Mouse (Mus musculus) hindbrain, embryonic 11.5 days (tissue): ENCODE measurements around the gene Gabra6. TPM values are rescaled to one million over a fixed set of nuclear protein-coding genes. Genes with fewer than 3 reads are reported as not detected.

Experiments used
- ATAC-seq: fragments of 200-750 bp; cut with Nextera tagmentation; 2 replicates; pipeline ENCODE4 v1.8.0; 2017; ENCODE audit warnings: mild to moderate bottlenecking, moderate TSS enrichment, moderate library complexity; ENCODE audit not compliant: low FRiP score
- DNase-seq: peaks from one replicate; pipeline ENCODE4 v3.0.0-alpha.2; 2015; ENCODE audit warnings: low spot score
- H3K27ac ChIP-seq: fragments of 300-500 bp; sonication (generic); 2 replicates; pipeline ENCODE4 v1.5.1; 2014; ENCODE audit warnings: mild to moderate bottlenecking, low read depth, low read length
- H3K27me3 ChIP-seq: fragments of 300-500 bp; sonication (generic); 2 replicates; pipeline ENCODE4 v1.6.1; 2014; ENCODE audit warnings: mild to moderate bottlenecking, low read length, moderate library complexity, mixed read lengths; ENCODE audit not compliant: control insufficient read depth, insufficient read depth
- H3K36me3 ChIP-seq: fragments of 300-500 bp; sonication (generic); 2 replicates; pipeline ENCODE4 v1.6.1; 2014; ENCODE audit warnings: mild to moderate bottlenecking, low read length, moderate library complexity, mixed read lengths; ENCODE audit not compliant: control insufficient read depth, insufficient read depth
- H3K4me1 ChIP-seq: fragments of 300-500 bp; sonication (generic); replicated peaks from 2 replicates; pipeline ENCODE4 v1.6.1; 2014; ENCODE audit warnings: low read length, mixed read lengths; ENCODE audit not compliant: control insufficient read depth, insufficient read depth
- H3K4me2 ChIP-seq: fragments of 300-500 bp; sonication (generic); replicated peaks from 2 replicates; pipeline ENCODE4 v1.6.1; 2014; ENCODE audit warnings: mild to moderate bottlenecking, low read depth, low read length
- H3K4me3 ChIP-seq: fragments of 300-500 bp; sonication (generic); 2 replicates; pipeline ENCODE4 v1.5.1; 2014; ENCODE audit warnings: low read depth, low read length
- H3K9ac ChIP-seq: fragments of 300-500 bp; sonication (generic); 2 replicates; pipeline ENCODE4 v1.6.1; 2014; ENCODE audit warnings: low read depth, low read length
- H3K9me3 ChIP-seq: fragments of 300-500 bp; sonication (generic); 2 replicates; pipeline ENCODE4 v1.6.1; 2016; ENCODE audit warnings: low read length; ENCODE audit not compliant: control insufficient read depth
- WGBS: fragments of 180-500 bp; shearing (Covaris S2); extraction: QIAGEN DNeasy Blood & Tissue Kit; methylation state at CpG from one replicate; pipeline ENCODE4 v1.1.7; 2014; 5-methylcytosine and 5-hydroxymethylcytosine counted together
- polyA plus RNA-seq: library from polyadenylated mRNA; unstranded; fragments of >200 nt; fragmentation: Nextera tagmentation; extraction: Ambion mirVana; gene quantifications from 2 replicates; pipeline ENCODE4 v1.2.1, GENCODE M21; 2014

The Gabra6 gene
- polyA plus RNA-seq, 1 experiment from 2014 or later = not detected

DNA sequence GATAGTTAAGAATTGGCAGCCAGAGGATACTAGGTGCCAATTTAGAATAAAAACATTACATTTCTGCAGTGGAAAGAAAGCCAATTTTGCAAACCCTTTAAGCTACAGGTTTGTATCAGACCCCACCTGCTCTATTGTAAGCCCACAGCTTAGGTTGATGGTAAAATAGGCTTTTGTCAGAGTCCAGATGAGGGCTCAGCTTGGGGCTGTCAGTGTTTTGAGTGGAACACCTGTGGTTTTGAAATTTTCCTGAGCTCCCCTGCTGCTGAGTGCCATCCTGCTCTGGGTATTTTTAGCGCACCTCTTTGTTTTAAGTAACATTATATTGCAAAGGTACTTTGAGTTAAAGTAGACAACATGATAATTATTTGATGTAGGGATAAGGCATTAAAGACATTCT, 10.0 kb downstream of the Gabra6 start:
- Histone ChIP-seq H3K9ac (no peak overlapping the region), H3K4me1 (0 out of 2 replicates have a peak, but pooled peaks cover 3% of the 10 kb centered on the region), H3K4me3 (no peak overlapping the region), H3K9me3 (no peaks in the 10 kb centered on the region), H3K27ac (no peak overlapping the region), H3K27me3 (no peaks in the 10 kb centered on the region), H3K36me3 (no peaks in the 10 kb centered on the region), H3K4me2 (no peak overlapping the region)
- WGBS = 55% methylated on average over 1 of the region's 1 CpGs
- DNase-seq (no peak), ATAC-seq (no peak)

DNA sequence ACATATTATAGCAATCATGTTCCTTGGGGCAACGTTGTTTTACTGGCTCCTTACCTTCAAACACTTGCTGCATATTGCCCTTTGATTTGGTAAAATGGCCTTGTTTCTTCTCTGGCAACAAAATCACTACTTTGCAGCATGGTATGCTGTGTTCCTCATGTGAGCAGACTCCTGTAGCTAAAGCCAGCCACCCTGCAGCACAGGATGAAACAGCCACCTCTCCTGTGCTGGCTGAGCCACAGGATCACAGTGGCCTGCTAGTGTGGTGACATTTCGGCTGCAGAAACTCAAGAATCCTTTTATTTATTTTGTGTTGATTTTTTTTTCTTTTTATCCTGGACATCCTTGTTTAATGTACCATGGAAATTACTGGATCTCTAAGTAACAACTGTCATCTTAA, 11.8 kb downstream of the Gabra6 start:
- WGBS = 77% methylated on average over 2 of the region's 2 CpGs
- no peak overlapping the region for H3K4me2 ChIP-seq
- DNase-seq = no peak
- no peak overlapping the region for H3K9ac ChIP-seq
- H3K36me3 ChIP-seq = no peaks in the 10 kb centered on the region
- no peaks in the 10 kb centered on the region for H3K4me1 ChIP-seq
- no peaks in the 10 kb centered on the region for H3K9me3 ChIP-seq
- ATAC-seq = no peak
- no peak overlapping the region for H3K4me3 ChIP-seq
- no peaks in the 10 kb centered on the region for H3K27me3 ChIP-seq
- no peak overlapping the region for H3K27ac ChIP-seq

DNA sequence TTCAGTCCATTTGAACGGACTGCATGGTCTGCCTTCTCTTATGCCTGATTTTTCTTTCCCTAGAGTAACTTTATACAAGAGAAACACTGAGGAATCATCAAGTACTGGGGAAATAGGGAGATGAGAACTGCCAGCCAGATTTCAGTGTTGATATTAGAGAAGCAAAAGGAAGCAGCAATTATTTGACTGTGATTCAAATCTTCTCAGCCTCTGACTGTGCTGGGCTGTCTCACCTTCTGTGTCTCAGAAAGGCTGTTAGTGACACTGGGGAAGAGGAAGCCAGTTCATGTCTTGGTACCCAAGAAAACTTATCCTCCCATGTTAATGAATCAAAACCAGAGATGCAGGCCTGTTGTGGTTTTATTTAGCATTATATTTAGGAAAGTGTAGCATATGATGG, 14.8 kb downstream of the Gabra6 start:
- no peaks in the 10 kb centered on the region for H3K9me3 ChIP-seq
- 89% methylated on average over 1 of the region's 1 CpGs for WGBS
- no peak overlapping the region for H3K9ac ChIP-seq
- DNase-seq = no peak
- H3K4me2 ChIP-seq = no peak overlapping the region
- no peaks in the 10 kb centered on the region for H3K4me1 ChIP-seq
- no peak overlapping the region for H3K4me3 ChIP-seq
- H3K27ac ChIP-seq = no peak overlapping the region
- no peaks in the 10 kb centered on the region for H3K36me3 ChIP-seq
- no peak for ATAC-seq
- no peaks in the 10 kb centered on the region for H3K27me3 ChIP-seq

DNA sequence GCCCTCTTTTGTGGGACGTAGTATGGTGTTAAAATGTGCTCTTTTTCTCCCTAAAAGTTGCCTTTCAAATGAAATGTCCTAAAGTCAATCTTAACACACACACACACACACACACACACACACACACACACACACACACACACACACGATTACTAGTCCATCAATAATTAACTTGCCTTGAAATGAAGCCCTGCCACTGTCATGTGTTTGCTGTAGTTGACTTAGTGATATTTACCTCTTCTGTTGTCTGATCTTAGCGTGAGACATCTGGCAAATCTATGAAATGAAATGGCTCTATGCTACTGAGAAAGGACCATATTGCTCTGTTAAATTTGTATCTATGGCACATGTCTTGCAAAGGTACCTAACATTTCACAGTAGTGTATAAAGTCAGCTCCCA, 61.9 kb downstream of the Gabra6 start:
- no peak for ATAC-seq
- Histone ChIP-seq H3K4me2 (no peak overlapping the region), H3K4me3 (no peak overlapping the region), H3K9ac (no peak overlapping the region), H3K27me3 (no peaks in the 10 kb centered on the region), H3K27ac (no peak overlapping the region), H3K36me3 (no peaks in the 10 kb centered on the region), H3K9me3 (no peaks in the 10 kb centered on the region), H3K4me1 (no peaks in the 10 kb centered on the region)
- DNase-seq = no peak
- 95% methylated on average over 3 of the region's 3 CpGs for WGBS

Other genes with a start within 250 kb of the Gabra6 start
- 1.5 and 3.3 TPM in 2 replicates for gene Gabra1, start 138.1 kb downstream of the Gabra6 start, polyA plus RNA-seq
- 6.5 and 7.4 TPM in 2 replicates for gene Gabrb2, start 98.7 kb upstream of the Gabra6 start, polyA plus RNA-seq